Mouse (Mus musculus): ENCODE data around the gene Kalrn. TPM values are rescaled to one million over a fixed set of nuclear protein-coding genes. Genes with fewer than 3 reads are reported as not detected.

The Kalrn gene
- total and polyA plus RNA-seq, 2 experiments from 2014 or later = 19.4 to 44.5 TPM

- Histone ChIP-seq H3K4me2 (ENCODE audit: low read depth, low read length) (no peak overlapping the region), H3K27me3 (ENCODE audit: control insufficient read depth, insufficient read depth, low read length) (no peaks in the 10 kb centered on the region), H3K27ac (ENCODE audit: low read depth) (no peak overlapping the region), H3K4me3 (ENCODE audit: low read depth, low read length) (no peak overlapping the region), H3K9ac (replicated peaks; ENCODE audit: low read depth, low read length) (no peak overlapping the region), H3K9me3 (replicated peaks; ENCODE audit: control insufficient read depth, low read length) (no peaks in the 10 kb centered on the region), H3K36me3 (replicated peaks; ENCODE audit: control insufficient read depth, insufficient read depth, low read length) (no peaks in the 10 kb centered on the region), H3K4me1 (ENCODE audit: control insufficient read depth, insufficient read depth) (no peaks in the 10 kb centered on the region)
- TF ChIP-seq CTCF (IDR thresholded peaks at IDR 0.05; ENCODE audit: low read depth) (no peak), EP300 (IDR thresholded peaks at IDR 0.05; ENCODE audit: low read depth) (no peak)
- no peak for ATAC-seq (ENCODE audit: insufficient read depth, low read depth)
- 96% methylated on average over 4 of the region's 4 CpGs for WGBS
- no peak for DNase-seq (ENCODE audit: low spot score)
These were observed 190.3 kb downstream of the Kalrn start for GRCm38 (mm10) chr16:34382992-34383391.

GRCm38 (mm10) chr16:34376166-34376857 is 197.0 kb downstream of the Kalrn start:
- DNase-seq (ENCODE audit: low spot score) (no peak), ATAC-seq (ENCODE audit: insufficient read depth, low read depth) (no peak)
- TF ChIP-seq CTCF (IDR thresholded peaks at IDR 0.05; ENCODE audit: low read depth) (no peak), EP300 (IDR thresholded peaks at IDR 0.05; ENCODE audit: low read depth) (no peak)
- no peaks in the 10 kb centered on the region for H3K36me3 ChIP-seq (replicated peaks; ENCODE audit: control insufficient read depth, insufficient read depth, low read length)
- no peak overlapping the region for H3K4me3 ChIP-seq (ENCODE audit: low read depth, low read length)
- no peak overlapping the region for H3K9ac ChIP-seq (replicated peaks; ENCODE audit: low read depth, low read length)
- no peaks in the 10 kb centered on the region for H3K9me3 ChIP-seq (replicated peaks; ENCODE audit: control insufficient read depth, low read length)
- no peak overlapping the region for H3K27ac ChIP-seq (ENCODE audit: low read depth)
- no peaks in the 10 kb centered on the region for H3K27me3 ChIP-seq (ENCODE audit: control insufficient read depth, insufficient read depth, low read length)
- WGBS = 55% methylated on average over 12 of the region's 12 CpGs
- H3K4me2 ChIP-seq (ENCODE audit: low read depth, low read length) = no peak overlapping the region
- H3K4me1 ChIP-seq (ENCODE audit: control insufficient read depth, insufficient read depth) = peaks cover 15% of the 10 kb centered on the region; the same call in 1 of the 2 replicates

GRCm38 (mm10) chr16:34373519-34373918 is 199.8 kb downstream of the Kalrn start:
- H3K27ac ChIP-seq (ENCODE audit: low read depth) = no peak overlapping the region
- TF ChIP-seq EP300 (IDR thresholded peaks at IDR 0.05; ENCODE audit: low read depth) (no peak), CTCF (IDR thresholded peaks at IDR 0.05; ENCODE audit: low read depth) (0 out of 2 replicates have a peak, but pooled peaks have one; percentile 3)
- H3K27me3 ChIP-seq (ENCODE audit: control insufficient read depth, insufficient read depth, low read length) = no peaks in the 10 kb centered on the region
- 75% methylated on average over 4 of the region's 4 CpGs for WGBS
- H3K9me3 ChIP-seq (replicated peaks; ENCODE audit: control insufficient read depth, low read length) = no peaks in the 10 kb centered on the region
- H3K36me3 ChIP-seq (replicated peaks; ENCODE audit: control insufficient read depth, insufficient read depth, low read length) = no peaks in the 10 kb centered on the region
- no peak overlapping the region for H3K4me2 ChIP-seq (ENCODE audit: low read depth, low read length)
- no peak overlapping the region for H3K9ac ChIP-seq (replicated peaks; ENCODE audit: low read depth, low read length)
- ATAC-seq (ENCODE audit: insufficient read depth, low read depth) (no peak), DNase-seq (ENCODE audit: low spot score) (no peak)
- H3K4me1 ChIP-seq (ENCODE audit: control insufficient read depth, insufficient read depth) = peaks cover 15% of the 10 kb centered on the region; the same call in 1 of the 2 replicates
- H3K4me3 ChIP-seq (ENCODE audit: low read depth, low read length) = no peak overlapping the region

GRCm38 (mm10) chr16:34372103-34372741 is 201.1 kb downstream of the Kalrn start:
- H3K4me3 ChIP-seq (ENCODE audit: low read depth, low read length) = no peak overlapping the region
- peak; percentile 65 for ATAC-seq (ENCODE audit: insufficient read depth, low read depth)
- no peak overlapping the region for H3K9ac ChIP-seq (replicated peaks; ENCODE audit: low read depth, low read length)
- no peak for TF ChIP-seq EP300 (IDR thresholded peaks at IDR 0.05; ENCODE audit: low read depth)
- no peak for TF ChIP-seq CTCF (IDR thresholded peaks at IDR 0.05; ENCODE audit: low read depth)
- no peaks in the 10 kb centered on the region for H3K27me3 ChIP-seq (ENCODE audit: control insufficient read depth, insufficient read depth, low read length)
- 0 out of 2 replicates have a peak overlapping the region, but pooled peaks have one; percentile 0 for H3K27ac ChIP-seq (ENCODE audit: low read depth)
- peaks cover 15% of the 10 kb centered on the region; the same call in 1 of the 2 replicates for H3K4me1 ChIP-seq (ENCODE audit: control insufficient read depth, insufficient read depth)
- peak; percentile 66 for DNase-seq (ENCODE audit: low spot score)
- H3K9me3 ChIP-seq (replicated peaks; ENCODE audit: control insufficient read depth, low read length) = no peaks in the 10 kb centered on the region
- no peak overlapping the region for H3K4me2 ChIP-seq (ENCODE audit: low read depth, low read length)
- H3K36me3 ChIP-seq (replicated peaks; ENCODE audit: control insufficient read depth, insufficient read depth, low read length) = no peaks in the 10 kb centered on the region
- WGBS = 24% methylated on average over 15 of the region's 15 CpGs

GRCm38 (mm10) chr16:34359206-34359605 is 214.1 kb downstream of the Kalrn start:
- Histone ChIP-seq H3K9me3 (replicated peaks; ENCODE audit: control insufficient read depth, low read length) (no peaks in the 10 kb centered on the region), H3K9ac (replicated peaks; ENCODE audit: low read depth, low read length) (no peak overlapping the region), H3K4me3 (ENCODE audit: low read depth, low read length) (no peak overlapping the region), H3K27ac (ENCODE audit: low read depth) (no peak overlapping the region), H3K27me3 (ENCODE audit: control insufficient read depth, insufficient read depth, low read length) (no peaks in the 10 kb centered on the region), H3K4me1 (ENCODE audit: control insufficient read depth, insufficient read depth) (no peaks in the 10 kb centered on the region), H3K36me3 (replicated peaks; ENCODE audit: control insufficient read depth, insufficient read depth, low read length) (no peaks in the 10 kb centered on the region), H3K4me2 (ENCODE audit: low read depth, low read length) (no peak overlapping the region)
- DNase-seq (ENCODE audit: low spot score) = no peak
- no peak for TF ChIP-seq CTCF (IDR thresholded peaks at IDR 0.05; ENCODE audit: low read depth)
- TF ChIP-seq EP300 (IDR thresholded peaks at IDR 0.05; ENCODE audit: low read depth) = no peak
- ATAC-seq (ENCODE audit: insufficient read depth, low read depth) = no peak
- 76% methylated on average over 4 of the region's 4 CpGs for WGBS

Measured in heart, postnatal 0 days (tissue).